Mouse (Mus musculus) cerebellum, adult 11 months (tissue): ENCODE measurements around the gene Ccm2l.
A peak's percentile ranks its signal among the peaks of the same experiment; 100 is the strongest.

Source experiments
- DNase-seq: peaks from one replicate; pipeline ENCODE4 v3.0.0; 2022

Ccm2l gene

GRCm38 (mm10) chr2:153053896-153054295 is 11.9 kb upstream of the Ccm2l start:
- no peak for DNase-seq

- DNase-seq, result no peak
Measured at GRCm38 (mm10) chr2:153055270-153055920, 10.4 kb upstream of the Ccm2l start.

GRCm38 (mm10) chr2:153058365-153058764 is 7.4 kb upstream of the Ccm2l start:
- no peak for DNase-seq

- no peak for DNase-seq
Measured at GRCm38 (mm10) chr2:153060216-153060615, 5.5 kb upstream of the Ccm2l start.

GRCm38 (mm10) chr2:153063394-153063793 is 2.4 kb upstream of the Ccm2l start:
- DNase-seq, result no peak

GRCm38 (mm10) chr2:153064190-153064970 is 1.4 kb upstream of the Ccm2l start:
- DNase-seq, result no peak

- no peak for DNase-seq
Measured at GRCm38 (mm10) chr2:153066991-153067390, 1.2 kb downstream of the Ccm2l start.

GRCm38 (mm10) chr2:153070762-153071490 is 5.2 kb downstream of the Ccm2l start:
- peak; percentile 45 for DNase-seq

GRCm38 (mm10) chr2:153071491-153072184 is 5.9 kb downstream of the Ccm2l start:
- DNase-seq, result peak; percentile 30

- no peak for DNase-seq
Measured at GRCm38 (mm10) chr2:153074651-153075050, 8.9 kb downstream of the Ccm2l start.

GRCm38 (mm10) chr2:153075961-153076360 is 10.2 kb downstream of the Ccm2l start:
- no peak for DNase-seq

GRCm38 (mm10) chr2:153080841-153081523 is 15.2 kb downstream of the Ccm2l start:
- peak; percentile 76 for DNase-seq

GRCm38 (mm10) chr2:153081866-153082265 is 16.1 kb downstream of the Ccm2l start:
- DNase-seq, result no peak

GRCm38 (mm10) chr2:153083275-153083674 is 17.5 kb downstream of the Ccm2l start:
- DNase-seq, result no peak

GRCm38 (mm10) chr2:153083824-153084223 is 18.1 kb downstream of the Ccm2l start:
- no peak for DNase-seq

GRCm38 (mm10) chr2:153084261-153084976 is 18.7 kb downstream of the Ccm2l start:
- no peak for DNase-seq

GRCm38 (mm10) chr2:153085556-153085955 is 19.8 kb downstream of the Ccm2l start:
- no peak for DNase-seq

- DNase-seq, result no peak
Measured at GRCm38 (mm10) chr2:153086166-153086565, 20.4 kb downstream of the Ccm2l start.

GRCm38 (mm10) chr2:153087091-153087490 is 21.3 kb downstream of the Ccm2l start:
- no peak for DNase-seq

- DNase-seq, result no peak
Measured at GRCm38 (mm10) chr2:153089316-153089715, 23.6 kb downstream of the Ccm2l start.

- no peak for DNase-seq
Measured at GRCm38 (mm10) chr2:153090551-153091165, 24.9 kb downstream of the Ccm2l start.
